Mouse (Mus musculus) heart, adult 8-10 months (tissue): Measurements from ENCODE around the gene Pde4b. TPM values are rescaled to one million over a fixed set of nuclear protein-coding genes. Genes with fewer than 3 reads are reported as not detected.

Experiments
- DNase-seq: peaks from one replicate; pipeline ENCODE4 v3.0.0; 2022; ENCODE audit warnings: low spot score
- total RNA-seq, 4 experiments: library from RNA; stranded (reverse); gene quantifications; 2 replicates each; pipeline ENCODE4 v1.2.4; 2022

Gene Pde4b
- total RNA-seq, 4 experiments from 2014 or later: 19.7 to 32.0 (median 21.1) TPM

GRCm38 (mm10) chr4:102574666-102575254 is 487.4 kb downstream of the Pde4b start:
- no peak for DNase-seq

DNA sequence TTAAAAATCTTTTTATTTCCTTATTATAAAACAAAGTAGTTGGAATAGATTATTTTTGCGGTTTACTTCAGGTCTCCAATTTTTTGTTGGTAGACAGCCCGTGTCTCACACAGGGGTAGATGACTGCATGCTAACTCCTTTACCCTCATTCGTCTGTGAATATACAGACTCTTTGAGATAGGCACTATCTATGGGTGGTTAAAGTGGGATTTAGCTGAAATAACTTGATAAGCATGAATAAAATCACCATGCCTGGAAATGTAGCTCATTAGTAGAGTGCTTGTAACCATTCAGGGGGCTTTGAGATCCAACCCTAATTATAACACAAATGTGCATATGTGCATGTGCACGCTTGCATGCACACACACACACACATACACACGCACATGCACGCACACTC is 488.8 kb downstream of the Pde4b start:
- DNase-seq: no peak

- no peak for DNase-seq
Measured at GRCm38 (mm10) chr4:102577636-102578035, 490.3 kb downstream of the Pde4b start.

DNA sequence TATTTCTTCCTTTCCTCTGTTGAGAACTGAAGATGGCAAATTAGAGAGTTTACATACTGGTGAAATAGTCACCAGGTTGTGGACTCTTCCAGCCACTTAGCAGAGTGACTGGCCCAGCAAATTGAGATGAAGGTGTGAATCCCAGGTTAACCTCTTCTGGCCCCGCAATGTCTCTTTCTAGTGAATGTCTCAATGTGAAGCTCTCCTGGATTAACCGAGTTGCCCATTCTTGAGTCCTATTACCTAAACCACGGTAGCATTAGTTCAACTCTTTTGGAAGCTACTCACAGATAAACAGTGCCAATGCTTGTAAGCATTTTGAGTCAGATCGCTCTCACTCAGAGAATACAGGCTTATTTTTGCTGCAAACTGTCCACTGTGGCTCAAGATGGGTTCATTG is 491.7 kb downstream of the Pde4b start:
- DNase-seq: no peak

- DNase-seq: no peak
Measured at GRCm38 (mm10) chr4:102579746-102580145, 492.4 kb downstream of the Pde4b start.

GRCm38 (mm10) chr4:102582165-102582749 is 494.9 kb downstream of the Pde4b start:
- no peak for DNase-seq

GRCm38 (mm10) chr4:102582963-102583362 is 495.6 kb downstream of the Pde4b start:
- DNase-seq: no peak

DNA sequence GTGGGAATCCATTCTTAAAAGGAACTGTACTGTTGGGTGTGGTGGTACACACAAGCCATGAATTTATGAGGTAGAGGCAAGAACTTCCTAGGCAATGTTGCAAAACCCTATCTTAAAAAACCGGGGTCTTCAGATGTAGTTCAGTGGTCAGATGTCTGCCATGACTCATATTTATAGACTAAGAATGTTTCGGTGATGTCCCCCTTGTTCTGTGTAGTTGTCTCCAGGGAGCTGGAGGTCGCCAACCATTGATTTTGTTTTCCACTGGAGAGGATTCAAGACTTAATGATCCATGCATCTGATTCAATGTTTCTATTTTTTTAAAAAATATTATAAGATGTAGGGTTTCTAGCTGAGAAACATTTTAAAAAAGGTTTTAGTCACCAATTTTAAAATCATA is 496.1 kb downstream of the Pde4b start:
- DNase-seq: no peak

DNA sequence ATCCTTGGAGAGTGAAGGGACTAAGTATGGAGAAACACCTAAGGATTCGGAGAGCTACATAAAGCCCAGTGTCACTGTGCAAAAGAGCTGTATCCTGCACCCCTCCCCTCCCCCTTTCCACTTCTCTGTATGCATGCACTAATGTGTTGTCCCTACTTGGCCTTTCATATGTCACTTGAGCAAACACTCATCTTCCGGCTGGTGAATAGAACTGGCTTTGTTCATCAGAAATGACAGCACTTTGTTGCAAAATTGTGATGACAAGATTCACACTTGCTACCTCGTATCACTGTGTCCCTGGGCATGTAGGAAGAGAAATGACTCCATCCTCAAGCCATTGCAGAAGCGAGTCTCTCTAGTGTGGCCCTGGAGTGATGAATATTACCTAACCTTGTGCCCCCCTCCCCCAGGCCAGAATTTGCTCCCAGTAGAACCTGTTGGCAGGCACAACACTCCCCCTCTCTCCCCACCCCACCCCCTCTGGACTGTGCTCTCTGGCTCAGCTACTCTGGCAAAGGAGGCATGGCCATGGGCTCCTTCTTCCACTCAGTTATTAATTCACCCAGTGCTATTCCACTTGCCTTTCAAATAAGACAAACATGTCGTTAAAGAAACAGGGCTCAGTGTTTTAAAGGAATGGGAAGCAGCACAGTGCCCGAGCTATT is 497.4 kb downstream of the Pde4b start:
- no peak for DNase-seq

DNA sequence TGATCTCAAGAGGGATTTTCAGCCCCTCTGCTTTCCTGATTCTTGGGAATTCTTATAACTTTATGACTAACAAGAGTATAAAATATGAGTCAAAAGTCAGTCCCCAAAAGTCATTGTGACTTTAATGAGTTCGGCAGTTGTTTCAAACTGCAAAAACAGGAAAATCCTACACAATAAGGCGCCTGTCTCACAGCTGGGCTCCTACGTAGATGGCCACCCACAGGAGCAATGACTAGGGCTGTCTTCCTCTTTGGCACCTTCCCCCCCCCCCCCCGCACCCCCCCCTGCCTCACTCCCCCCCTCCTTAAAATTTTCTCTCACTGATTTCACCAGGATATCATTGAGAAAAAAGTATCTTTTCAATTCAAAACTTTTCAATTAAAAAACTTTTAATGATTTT is 498.2 kb downstream of the Pde4b start:
- DNase-seq: no peak

DNA sequence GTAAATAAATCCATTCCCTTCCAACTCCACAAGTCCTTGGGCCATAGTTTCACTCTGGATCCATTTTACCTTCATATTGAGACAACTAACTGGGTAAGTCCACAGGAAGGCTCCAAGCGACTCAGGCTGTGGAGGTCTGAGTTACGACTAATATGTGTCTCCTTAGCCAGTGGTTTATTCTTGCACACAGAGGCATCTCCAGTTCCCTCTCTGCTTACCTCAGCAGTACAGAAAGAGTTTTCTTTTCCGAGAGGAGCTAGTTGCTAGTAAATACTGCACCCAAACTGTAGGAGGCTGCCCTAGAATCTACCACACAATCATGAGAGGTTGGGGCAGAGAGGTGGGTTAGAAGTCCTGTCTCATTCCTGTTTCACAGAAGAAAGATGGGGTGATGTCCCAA is 499.4 kb downstream of the Pde4b start:
- DNase-seq: no peak

- peak; percentile 88 for DNase-seq
Measured at GRCm38 (mm10) chr4:102588668-102589455, 501.5 kb downstream of the Pde4b start.

DNA sequence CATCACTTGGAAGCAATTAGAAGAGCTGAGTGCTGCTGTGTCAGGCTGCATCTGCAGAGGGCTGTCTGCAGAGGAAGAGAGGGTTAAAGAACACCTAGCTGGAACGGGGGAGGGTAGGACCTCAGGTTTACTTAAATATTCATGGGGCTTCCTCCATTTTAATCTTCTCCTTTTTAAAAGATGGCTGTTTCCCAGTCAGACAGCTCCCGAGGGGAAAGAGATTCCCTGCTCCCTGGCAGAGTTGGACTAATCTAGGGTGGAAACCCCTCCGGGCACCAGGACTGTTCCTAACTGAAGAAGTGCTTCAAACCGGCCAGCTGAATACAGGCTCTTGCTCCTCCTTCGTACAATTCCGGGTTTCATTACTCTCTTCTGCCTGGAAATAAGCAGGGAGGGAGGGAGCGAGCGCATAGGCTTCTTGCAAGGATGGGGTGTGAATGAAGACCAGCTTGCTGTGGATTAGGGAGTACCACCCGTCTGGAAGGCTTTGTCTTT is 502.2 kb downstream of the Pde4b start:
- no peak for DNase-seq

- no peak for DNase-seq
Measured at GRCm38 (mm10) chr4:102591798-102592197, 504.5 kb downstream of the Pde4b start.

- no peak for DNase-seq
Measured at GRCm38 (mm10) chr4:102592541-102592940, 505.2 kb downstream of the Pde4b start.

- no peak for DNase-seq
Measured at GRCm38 (mm10) chr4:102593631-102594030, 506.3 kb downstream of the Pde4b start.

DNA sequence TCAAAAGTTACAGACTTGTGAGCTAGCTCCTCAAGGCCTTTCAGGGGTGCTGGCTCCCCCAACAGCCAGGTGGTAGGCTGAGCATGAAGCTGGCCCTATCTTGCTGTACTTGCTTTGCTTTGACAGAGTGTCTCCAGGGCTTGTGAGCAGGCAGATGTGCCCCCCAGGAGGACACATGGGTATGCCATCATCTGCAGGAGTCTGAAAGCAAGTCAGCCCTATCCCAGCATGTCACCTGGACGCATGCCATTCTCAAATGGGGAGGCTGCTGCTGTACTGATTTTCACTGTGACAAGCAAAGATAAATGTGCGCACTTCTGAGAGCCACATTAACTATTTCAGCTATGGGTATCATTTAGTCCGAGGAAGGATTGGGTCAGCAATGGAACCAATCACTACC is 507.2 kb downstream of the Pde4b start:
- no peak for DNase-seq

DNA sequence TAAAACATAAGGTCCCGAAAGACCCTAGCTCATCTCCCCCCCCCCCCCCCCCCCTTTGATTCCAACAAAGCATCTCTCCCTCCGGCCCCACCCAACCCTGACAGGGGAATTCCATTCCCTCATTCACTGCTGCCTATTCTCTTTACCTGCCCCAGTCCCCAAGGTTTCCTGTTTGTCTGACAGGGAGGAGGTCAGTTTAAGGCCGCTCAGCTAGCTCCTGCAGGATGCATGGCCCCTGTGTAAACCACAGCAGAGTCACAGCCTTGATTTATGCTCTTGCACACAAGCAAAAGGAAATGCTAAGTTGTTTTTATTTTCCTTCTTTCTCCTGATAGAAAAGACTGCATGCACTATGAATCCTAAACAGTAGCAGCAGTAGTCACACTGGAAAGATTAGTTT is 516.6 kb downstream of the Pde4b start:
- no peak for DNase-seq

DNA sequence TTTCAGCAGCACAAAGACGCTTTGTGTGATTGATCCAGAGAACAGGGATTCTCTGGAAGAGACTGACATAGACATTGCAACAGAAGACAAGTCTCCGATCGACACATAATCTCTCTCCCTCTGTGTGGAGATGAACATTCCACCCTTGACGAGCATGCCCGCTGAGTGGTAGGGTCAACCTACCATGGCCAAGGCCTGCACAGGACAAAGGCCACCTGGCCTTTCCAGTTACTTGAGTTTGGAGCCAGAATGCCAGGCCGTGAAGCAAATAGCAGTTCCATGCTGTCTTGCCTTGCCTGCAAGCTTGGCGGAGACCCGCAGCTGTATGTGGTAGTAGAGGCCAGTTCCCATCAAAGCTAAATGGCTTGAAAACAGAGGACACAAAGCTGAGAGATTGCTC is 517.9 kb downstream of the Pde4b start:
- no peak for DNase-seq

DNA sequence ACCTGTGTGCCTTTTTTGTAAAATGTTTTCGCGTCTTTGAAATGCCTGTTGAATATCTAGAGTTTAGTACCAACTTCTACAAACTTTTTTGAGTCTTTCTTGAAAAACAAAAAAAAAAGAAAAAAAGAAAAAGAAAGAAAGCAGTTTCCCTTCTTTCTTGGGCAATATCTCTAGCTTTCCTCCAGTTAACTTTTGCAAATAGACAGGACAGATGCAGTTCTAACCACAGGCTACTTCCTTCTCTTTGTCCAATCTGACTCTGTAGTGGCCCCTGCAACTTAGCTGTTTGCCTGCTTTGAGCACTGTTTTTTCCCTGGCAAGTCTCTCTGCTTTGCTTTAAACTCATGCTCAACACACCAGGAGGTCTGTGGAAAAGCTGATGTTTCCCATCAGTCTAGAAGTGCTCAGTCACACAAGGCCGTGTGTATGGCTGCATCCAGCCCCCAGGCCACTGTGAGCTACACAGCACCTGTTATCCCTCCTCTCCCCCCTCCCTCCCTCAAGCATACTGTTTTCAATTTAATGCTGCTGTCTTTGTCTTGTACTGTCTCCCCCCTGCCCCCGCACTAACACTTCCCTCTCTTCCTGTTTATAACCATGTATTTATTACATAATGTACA is 518.5 kb downstream of the Pde4b start:
- DNase-seq: no peak

GRCm38 (mm10) chr4:102606825-102607224 is 519.5 kb downstream of the Pde4b start:
- DNase-seq: no peak
